Mouse (Mus musculus): Measurements from ENCODE around the gene Adgrf5. TPM values are rescaled to one million over a fixed set of nuclear protein-coding genes. Genes with fewer than 3 reads are reported as not detected.

The Adgrf5 gene
- polyA plus RNA-seq (2017; shearing (Covaris generic)): 0.07 TPM

DNA sequence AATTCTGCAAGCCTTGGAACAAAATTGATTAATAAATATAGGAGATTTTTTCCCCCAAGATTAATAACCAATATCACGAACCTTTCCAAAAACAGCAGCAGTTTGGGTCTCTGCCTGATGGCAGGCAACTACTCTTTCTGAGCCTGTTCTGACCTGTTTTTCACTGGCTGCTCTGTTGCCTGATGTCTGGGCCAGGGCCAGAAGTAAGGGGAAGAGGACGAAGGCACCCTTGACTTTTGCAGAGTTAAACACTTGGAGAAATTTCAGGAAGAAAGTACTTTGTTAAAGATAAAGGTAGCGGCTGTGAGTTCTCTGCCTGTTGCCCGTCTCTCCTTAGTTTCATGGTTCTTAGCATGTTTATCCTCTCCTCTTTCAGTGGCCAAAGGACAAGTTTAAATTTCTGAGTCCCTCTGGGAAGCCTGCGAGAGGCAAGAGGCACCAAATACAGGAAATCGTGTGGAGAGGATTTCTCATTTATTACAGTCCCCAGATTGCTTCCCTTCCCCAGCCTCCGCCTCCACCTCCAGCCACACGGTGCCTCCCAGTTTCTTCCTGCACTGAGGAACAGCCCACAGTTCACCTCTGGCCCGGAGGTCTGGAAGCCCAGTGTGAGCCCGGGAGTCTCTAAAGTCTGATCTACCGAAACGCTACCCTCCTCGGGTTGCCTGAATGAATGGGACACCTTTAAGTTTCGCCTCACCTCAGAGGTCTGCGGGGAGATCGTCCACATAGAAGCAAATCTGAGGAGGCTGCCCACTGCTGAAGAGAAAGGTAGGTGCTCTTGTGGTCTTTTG is at the start of gene Adgrf5:
Gene Adgrf5 (plus strand): TSS at position 626 of the 794 bp plus-strand sequence.

DNA sequence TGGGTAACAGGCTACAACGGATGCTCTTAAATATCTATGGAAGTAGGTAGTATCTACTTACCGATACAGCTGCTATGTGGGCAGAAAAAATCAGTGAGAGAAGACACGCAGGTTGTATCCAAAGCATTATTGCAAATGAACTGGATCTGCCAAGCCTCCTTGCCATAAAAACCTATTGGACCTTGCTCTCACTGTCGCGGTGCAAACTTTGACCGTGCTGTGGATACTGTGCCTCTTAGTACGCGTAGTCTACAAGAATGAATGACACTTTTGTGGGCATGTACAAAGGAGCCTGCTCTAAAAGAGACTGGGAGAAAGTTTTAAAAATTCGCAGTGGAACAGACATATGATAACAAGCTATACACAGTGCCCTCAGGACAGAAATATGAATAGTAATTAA is 142.3 kb downstream of the Adgrf5 start, which contains the start of gene Mep1a:
Gene Mep1a (minus strand): TSS at position 221 of the 400 bp plus-strand sequence.

Other genes starting within 250 kb of the Adgrf5 start
- not detected for gene Adgrf1, start 90.1 kb upstream of the Adgrf5 start, polyA plus RNA-seq (2017; shearing (Covaris generic))
- not detected for gene Mep1a, start 142.4 kb downstream of the Adgrf5 start, polyA plus RNA-seq (2017; shearing (Covaris generic))
- not detected for gene Ankrd66, start 183.2 kb downstream of the Adgrf5 start, polyA plus RNA-seq (2017; shearing (Covaris generic))
- gene Pla2g7, start 207.6 kb downstream of the Adgrf5 start, polyA plus RNA-seq (2017; shearing (Covaris generic)): 2.4 TPM

All from inflammation-experienced regulatory T-cells, adult 16 weeks (primary cell).